Mouse (Mus musculus) WW6 (cell line): ENCODE data around the gene Rasip1.
A peak's percentile ranks its signal among the peaks of the same experiment; 100 is the strongest.
"Not testable (repeated sequence)": the region's sequence is repeated elsewhere in the genome, so short reads cannot be mapped to it uniquely, and the experiment has no call there.

Experiments used
- DNase-seq: peaks from one replicate; pipeline ENCODE4 v3.0.0-alpha.2; 2013; ENCODE audit warnings: low read depth, low spot score

The Rasip1 gene

DNA sequence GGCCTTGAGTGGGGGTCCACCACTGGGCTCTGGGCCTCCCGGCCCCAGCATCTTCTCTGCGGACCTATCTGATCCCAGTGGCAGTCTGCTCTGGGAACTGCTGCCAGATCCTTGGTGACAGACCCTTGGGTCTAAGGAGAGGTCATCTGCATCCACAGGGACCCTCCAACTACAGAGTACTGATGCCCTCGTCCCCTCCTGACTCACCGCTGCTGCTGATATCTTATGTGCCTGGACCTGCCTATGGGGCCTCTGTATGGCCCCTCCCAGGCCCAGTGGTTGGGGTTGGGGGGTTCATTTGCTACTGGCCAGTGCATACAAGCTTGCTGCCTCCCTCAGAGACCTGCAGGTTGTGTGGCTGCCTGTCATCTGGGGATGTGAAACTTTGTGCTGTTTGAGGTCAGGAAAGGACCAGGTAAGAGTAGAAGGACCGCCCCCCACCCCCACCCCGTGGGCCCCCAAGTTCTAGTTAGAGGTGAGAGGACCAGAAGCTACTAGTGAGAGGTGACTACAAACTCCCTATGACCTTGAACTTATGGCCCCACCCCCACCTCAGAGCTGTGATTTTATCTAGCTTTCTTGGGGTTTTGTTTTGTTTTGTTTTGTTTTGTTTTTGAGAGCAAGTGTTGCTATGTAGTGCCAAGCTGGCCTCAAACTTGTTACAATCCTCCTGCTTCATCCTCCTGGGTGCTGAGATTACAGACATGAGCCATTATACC is 17.7 kb downstream of the Rasip1 start:
- DNase-seq, result no peak

DNA sequence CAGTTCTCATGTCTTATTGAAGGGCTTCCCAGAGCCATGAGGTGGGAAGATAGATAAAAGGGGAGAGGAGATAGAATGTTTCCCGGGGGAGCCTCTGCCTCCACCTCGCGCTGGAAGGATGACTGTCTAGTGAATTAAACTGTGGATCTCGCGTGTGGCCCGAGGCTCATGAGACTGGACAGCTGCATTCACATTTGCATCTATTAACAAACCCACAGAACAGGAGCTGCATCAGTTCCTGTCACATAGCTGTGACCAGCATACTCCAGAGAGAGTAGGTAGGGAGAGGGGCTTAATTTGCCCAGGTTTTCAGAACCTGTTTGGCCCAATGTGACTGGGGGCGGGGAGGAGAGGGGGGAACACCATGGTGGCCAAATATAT is 18.3 kb downstream of the Rasip1 start:
- DNase-seq, result no peak

DNA sequence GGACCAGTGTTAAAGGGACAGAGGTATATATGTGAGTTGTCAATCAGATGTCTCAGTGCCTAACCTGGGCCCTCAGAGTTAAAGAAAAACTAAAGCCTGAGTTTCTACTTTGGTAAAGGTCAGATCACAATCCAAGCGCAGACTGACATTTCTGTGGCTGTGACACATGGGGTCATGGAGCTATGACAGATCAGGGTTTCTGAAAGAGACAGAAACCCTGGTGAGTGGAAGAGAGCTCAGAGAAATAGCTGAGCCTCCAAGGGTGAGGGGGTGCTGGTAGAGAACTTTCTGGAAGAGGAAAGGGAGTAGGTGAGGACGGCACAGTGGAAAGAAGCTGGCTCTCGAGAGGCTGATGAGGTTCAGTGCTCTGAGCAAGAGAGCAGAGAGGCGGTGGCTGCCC is 19.4 kb downstream of the Rasip1 start:
- no peak for DNase-seq

DNA sequence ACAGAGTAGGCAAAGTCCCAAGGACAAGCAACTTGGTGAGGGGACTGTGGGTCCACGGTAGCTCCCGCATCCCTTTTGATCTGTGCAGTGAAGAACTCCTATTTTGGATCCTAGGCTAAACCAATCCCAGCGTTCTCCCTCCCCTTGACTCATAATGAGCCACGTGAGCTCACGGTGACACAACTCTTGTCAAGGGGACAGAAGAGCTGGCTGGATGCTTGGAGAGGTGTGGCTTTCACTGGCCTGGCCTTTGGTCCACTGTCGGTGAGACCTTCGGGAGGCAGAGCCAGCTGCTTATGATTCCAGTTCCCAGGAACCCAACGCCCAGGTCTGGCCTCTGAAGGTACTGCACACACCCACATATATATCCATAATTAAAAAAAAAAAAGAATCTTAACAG is 22.1 kb downstream of the Rasip1 start:
- no peak for DNase-seq

DNA sequence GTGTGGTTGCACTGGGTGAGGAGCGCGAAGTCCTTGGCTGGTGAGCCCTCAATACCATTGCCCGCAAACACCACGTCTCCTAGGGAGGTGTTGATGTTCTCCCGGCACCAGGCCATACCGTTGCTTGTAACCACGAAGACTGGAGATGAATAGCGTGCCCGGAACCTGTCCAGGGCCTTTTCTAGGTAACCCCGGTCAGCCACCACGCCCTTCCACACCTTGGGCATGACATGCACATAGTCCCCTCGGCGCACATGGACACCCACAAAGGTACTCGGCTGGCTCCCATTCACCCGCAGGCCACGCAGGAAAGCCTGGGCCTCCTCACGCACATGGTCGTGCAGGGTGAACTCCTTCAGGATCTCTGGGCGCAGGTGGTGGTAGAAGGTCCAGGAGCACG is 23.2 kb downstream of the Rasip1 start:
- not testable (repeated sequence) for DNase-seq

DNA sequence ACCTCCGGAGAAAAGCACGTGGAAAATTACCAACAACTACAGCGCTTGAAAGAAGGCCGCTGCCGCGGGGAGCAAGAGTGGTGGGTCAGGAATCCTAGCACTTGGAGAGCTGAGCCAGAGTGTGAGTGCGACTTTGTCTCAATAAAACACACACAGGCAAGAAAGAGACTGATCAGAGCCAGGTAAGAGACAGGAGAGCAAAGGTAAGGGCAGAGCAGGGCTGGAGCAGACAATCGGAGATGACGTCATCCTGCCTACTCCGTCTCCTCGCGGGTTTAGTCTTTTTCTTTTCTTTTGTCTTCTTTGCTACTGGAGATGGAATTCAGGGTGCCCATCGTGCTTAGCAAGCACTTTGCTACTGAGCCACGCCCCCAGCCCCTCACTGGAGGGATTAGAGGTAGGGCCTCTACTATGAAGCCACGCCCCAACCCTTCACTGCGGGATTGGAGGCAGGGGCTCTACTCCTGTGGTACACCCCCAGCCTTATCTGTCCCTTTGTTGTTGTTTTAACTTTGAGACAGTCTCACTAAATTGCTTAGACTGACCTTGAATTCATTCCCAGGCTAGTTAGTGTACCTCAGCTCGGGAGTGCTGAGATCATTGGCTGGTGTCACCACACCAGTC is 27.2 kb downstream of the Rasip1 start:
- peak; percentile 57 for DNase-seq

DNA sequence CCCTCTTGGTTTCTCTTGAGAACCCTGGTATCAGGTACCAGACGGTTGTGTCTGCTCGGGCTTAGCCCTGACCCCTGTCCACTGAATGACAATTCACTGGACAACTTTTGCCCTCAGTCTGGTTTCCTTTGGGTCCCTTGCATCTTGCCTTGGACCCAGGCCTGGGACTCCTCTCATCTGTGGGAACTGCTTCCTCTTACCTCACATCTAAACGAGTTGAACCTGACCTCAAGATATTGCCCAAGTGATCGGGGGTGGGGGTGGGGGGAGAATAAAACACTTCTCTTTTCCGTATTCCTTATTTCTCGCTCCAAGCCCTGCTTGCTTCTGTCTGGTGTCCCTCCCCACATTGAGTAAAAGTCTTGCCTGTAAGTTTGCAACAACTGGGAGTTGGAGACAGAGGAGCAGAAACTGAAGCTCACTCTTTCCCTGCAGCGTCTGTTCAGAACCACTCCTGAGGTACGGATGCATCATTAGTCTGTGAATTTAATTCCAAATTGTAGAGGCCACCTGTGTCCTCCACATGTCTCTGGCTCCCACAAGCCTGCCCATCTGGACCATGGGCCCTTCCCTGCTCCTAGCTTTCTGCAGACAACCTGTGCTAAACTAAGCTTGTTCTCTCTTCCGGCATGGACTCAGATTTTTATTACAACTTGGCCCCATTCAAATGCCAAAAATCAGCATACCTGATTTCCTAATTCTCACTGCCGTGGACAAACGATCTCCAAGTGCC is 33.6 kb downstream of the Rasip1 start:
- DNase-seq, result no peak

DNA sequence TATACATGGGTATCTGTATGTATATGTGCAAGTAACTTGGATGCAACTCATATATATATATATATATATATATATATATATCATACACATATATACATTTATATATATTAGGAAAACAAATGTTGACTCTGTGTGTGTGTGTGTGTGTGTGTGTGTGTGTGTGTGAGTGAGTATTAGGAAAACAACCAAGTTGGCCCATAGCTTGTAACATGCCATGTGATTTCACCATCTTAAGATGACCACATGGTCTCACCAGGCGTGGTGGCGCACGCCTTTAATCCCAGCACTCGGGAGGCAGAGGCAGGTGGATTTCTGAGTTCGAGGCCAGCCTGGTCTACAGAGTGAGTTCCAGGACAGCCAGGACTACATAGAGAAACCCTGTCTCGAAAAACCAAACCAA is 34.4 kb downstream of the Rasip1 start:
- DNase-seq, result not testable (repeated sequence)

DNA sequence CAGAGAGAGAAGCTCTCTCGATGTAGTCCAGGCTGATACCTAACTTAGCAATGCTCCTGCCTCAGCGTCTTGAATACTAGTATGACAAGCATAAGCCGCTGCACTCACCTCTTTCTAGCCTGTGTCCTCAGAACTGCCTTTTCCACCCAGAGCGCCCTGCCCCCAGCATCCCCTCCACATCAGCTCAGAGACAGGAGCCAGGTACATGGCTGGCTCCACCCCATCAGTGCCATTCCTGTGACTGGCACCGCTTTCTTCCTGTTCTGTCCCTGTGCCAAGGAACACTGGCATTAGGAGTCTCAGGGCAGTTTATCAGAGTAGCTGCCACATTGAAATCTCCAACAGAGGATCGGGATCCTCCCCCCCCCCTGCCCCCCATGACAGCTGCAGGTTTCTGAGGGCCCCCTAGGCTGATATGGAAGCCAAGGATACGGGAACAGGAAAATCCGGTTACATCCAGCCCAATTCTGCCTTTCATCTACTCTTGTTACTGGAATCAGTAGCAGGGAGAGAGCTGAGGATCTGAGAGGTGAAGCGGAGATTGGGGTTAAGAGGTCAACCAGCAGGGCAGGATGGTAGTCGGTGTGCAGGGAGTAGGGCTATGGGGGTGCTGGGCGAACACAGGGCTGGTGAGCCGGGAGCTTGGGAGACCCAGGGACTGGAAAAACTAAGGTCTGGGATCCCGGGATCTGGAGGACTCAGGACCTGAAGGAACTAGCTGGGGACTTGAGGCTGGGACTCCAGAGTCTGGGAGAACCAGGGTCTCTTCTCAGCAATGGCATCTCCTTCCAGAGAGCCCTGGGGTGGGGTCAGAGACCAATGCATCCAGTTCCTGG is 38.2 kb downstream of the Rasip1 start:
- DNase-seq, result no peak

DNA sequence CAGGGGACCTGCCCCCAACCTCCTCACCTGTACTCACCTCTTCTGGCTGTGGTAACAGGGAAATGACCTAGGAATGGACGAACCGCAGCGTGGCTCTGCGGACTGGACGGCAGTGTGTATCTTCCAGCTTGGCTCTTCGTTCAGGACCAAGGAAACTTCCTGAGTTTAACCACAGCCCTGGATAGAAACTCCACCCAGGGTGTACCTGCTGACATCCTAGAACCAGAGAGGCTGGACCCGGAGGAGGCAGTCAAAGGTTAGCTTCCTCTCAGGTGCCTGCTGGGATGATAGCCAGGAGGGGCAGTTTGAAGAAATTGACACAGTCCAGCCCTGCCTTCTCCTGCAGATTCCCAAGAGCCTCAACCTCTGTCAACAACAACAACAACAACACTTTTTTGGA is 38.9 kb downstream of the Rasip1 start, which contains the start of gene Fut2:
Fut2 (minus strand) TSS at position 234 of the 400 bp plus-strand sequence.
- DNase-seq, result no peak

DNA sequence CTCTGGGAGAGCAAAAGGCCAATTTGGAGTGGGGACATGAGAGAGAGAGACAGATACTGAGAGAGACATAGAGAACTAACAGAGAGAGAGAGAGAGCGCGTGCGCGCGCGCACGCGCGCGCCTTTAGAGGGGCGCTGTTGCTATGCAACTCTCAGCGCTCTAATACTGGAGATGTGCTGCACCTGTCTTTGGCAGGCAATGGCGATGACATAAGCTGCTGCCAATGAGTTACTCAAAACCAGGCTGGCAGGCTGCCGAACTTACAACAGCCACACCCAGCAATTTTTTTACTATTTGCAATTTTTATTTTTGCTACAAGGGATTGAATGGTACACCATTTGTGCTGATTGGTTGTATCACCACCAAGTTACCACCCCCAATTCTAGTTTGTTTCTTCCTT is 40.5 kb downstream of the Rasip1 start:
- no peak for DNase-seq

DNA sequence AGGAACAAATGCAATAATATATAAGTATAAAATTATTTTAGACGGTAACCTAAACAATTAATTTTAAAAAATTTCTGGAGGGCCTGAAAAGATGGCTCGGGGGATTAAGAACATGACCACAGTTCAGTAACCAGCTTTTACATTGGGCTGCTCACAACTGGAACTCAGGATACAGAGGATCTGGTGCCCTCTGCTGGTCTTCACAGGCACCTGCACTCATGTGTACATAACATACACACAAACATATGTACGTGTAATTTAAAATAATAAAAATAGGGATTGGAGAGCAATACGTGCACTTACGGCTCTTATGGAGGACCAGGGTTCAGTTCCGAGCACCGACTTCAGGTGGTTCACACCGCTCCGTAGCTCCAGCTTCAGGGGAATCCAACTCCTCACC is 41.6 kb downstream of the Rasip1 start:
- no peak for DNase-seq

DNA sequence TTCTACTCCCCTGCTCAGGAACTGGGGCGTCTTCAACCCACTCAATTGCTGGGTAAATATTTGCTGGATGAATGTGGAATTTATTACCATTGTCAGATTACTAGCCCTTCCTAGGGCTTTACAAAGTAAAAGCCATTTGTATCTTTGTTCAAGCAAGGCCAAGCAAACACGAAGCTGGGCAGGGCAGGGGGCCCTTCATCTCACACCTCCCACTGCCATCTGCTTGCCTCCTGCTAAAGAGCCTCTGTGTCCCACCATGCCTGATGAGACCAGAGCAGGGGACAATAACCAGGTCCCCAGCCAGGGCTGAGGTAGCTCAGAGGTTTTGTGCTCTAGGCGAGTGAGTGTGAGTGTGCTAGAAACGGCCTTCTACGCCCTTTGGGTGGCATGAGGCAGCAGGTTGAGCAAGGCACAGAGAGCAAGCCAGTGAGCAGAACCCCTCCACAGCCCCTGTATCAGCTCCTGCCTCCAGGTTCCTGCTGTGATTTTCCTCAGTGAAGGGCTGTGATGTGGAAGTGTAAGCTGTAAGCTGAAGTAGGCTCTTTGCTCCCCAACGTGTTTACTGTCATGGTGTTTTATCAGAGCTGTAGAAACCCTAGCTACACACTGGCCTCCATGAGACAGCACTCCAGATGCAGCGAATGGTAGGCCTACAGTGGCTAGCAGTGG is 50.5 kb downstream of the Rasip1 start:
- no peak for DNase-seq

DNA sequence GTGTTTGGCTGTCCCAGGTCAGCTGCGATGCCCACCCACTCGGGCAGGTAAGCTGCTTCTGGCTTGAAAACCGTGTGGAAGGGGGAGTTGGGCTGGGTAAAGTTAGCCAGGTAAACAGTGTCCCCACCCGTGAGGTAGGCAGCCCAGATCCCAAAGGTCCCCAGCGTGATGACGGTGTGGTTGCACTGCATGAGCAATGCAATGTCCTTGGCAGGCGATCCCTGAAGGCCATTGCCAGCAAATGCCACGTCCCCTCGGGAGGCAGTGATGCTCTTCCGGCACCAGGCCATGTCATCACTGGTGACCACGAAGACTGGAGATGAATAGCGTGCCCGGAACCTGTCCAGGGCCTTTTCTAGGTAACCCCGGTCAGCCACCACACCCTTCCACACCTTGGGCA is 51.2 kb downstream of the Rasip1 start:
- DNase-seq, result no peak

DNA sequence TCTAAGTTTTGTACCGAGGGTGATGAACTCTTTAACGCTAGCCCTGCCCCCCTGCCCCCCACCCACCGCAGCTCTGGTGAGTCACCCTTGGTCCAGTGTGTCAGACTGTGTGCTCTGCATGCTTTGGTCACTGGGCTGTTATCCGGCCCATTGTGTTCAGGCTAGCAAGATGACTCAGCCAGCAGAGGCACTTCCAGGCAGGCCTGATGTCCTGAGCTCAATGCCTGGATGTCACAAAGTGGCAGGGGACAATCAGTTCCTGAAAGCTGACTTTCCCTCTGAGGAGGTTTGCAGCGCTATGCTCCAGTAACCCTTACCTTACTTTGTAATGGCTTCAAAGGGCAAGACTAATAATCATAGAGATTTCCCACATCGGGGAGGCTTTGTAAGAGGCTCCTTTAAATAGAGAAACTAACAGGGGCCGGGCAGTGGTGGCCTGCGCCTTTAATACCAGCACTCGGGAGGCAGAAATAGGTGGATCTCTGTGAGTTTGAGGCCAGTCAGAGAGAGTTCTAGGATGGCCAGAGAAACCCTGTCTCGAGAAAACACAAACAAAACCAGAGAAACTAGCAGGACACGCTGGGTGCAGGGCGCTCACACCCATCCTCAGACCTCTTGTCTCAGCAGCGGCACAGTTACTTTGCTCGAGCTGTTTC is 52.8 kb downstream of the Rasip1 start:
- DNase-seq, result no peak

DNA sequence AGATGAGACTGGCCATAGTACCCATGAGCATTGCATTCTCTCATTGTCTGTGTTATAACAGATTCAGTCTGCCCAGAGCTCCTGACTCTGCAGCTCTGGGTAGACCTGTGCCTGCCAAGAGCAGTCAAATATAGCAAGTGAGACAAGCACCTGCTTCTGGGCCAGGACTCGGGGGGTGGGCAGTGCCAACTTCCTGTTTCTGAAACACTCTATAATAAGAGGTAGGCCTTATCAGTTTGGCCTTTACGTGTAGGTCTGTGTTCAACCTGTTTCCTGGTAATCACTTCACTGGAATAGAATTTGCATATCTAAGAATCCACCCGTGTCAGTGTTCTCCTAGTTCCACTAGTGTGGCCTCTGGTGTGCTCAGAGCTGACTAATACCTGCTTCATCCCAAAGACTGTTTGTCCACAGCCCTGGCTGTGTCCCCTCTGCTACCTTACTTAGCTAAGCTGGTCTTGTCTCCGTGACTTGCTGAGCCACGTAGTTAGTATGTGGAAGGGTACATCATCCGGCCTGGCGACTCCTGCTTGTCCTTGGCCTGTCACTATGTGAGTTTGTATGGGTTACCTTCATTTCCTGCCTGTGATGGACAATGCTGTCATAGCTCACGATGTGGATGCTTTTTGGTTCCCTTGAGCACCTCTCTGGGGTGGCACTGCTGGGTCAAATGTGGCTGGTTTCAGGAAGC is 53.9 kb downstream of the Rasip1 start:
- no peak for DNase-seq

DNA sequence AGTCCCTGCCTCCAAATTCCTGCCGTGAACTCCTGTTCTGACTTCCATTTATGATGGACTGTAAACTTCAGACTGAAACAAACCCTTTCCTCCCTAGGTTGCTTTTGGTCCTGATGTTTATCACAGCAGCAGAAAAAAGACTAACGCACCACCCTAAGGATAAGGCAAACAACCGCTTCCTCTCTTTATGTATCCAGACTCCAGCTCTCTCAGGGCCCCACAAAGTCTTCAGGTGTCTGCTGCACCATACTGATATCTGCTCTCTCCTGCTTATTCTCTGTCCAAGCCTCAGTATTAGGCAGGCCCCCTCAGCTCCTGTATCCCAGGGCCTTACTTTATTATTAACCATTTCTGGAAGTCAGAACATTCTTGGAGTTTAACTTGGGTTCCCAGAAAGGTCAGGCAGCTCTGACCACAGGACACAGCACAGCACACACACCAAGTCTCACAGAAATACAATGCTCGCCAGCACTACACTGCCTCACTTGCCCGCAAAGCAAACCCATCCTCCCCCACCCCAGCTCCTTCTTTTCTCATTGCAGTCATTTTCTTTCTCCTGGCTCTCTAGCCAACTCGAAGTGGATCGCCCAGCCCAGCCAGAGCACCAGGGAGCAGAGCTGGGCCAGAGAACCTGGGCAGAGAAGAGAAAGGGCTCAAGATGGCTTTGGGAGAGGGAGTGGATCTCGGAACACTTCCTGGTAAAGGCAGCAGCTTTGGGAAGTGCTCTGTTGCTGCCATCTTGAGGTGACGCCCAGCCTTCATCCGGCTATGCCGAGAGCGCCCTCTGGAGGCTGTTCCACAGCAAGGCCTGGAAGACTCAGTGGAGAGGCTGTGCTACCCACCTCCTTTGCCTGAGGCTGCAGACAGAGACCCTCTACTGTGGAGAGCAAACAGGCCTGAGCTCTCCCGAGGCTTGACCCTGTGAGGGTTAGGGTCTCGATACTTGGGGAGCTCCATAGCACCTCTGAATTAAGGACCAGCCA is 55.1 kb downstream of the Rasip1 start:
- DNase-seq, result peak; percentile 84

DNA sequence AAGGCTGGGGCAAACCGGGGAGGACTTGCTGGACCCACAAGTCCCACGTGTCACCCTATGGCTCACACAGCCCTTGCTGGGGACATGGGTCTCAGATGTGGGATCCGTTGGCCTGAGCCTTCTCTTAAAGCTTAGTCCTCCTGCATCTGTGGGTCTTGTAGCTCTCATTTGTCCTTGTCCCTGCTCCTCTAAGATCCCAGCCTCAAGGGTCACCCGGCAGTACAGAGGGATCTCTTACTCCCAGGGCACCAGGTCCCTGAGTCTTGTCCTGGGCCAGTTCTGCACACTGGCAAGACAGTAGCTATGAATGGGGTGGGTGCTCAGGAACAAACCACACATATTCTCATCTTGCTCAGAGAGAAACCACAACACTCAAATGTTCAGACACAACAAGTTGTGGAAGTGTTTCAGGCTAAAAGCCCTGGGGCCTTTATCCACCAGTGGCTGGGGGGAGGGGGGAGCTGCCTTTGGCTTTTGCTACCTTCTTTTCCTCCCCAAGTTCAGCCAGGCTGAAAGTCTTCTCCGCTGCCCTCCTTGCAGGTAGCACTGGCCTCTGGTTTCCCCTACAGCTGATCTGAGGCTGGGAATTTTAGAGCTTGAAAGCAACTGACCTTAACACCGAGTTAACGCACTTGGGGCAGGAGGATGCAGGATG is 56.2 kb downstream of the Rasip1 start, which contains the start of gene Ntn5:
Ntn5 (plus strand) TSS at position 627 of the 655 bp plus-strand sequence.
- no peak for DNase-seq
